Mouse (Mus musculus): Measurements from ENCODE around the gene Resf1.
"Not testable (repeated sequence)": the region's sequence is repeated elsewhere in the genome, so short reads cannot be mapped to it uniquely, and the experiment has no call there.

Gene Resf1

GRCm38 (mm10) chr6:149308956-149309932 lies at the start of gene Resf1:
Gene Resf1 (plus strand): TSS chr6:149309414.
- peak; percentile 72 to 75 for DNase-seq (ENCODE audit: low spot score in 2 of 2)

- DNase-seq (ENCODE audit: low spot score in 2 of 2): no peak
Measured at GRCm38 (mm10) chr6:149260801-149261239, 48.4 kb upstream of the Resf1 start.

- no peak for DNase-seq (ENCODE audit: low spot score in 2 of 2)
Measured at GRCm38 (mm10) chr6:149267951-149268350, 41.3 kb upstream of the Resf1 start.

- no peak for DNase-seq (ENCODE audit: low spot score in 2 of 2)
Measured at GRCm38 (mm10) chr6:149278248-149278731, 30.9 kb upstream of the Resf1 start.

GRCm38 (mm10) chr6:149278866-149279265 lies 30.3 kb upstream of the Resf1 start:
- no peak for DNase-seq (ENCODE audit: low spot score in 2 of 2)

GRCm38 (mm10) chr6:149280511-149280910 lies 28.7 kb upstream of the Resf1 start:
- DNase-seq (ENCODE audit: low spot score in 2 of 2): no peak

- not testable (repeated sequence) for DNase-seq (ENCODE audit: low spot score in 2 of 2)
Measured at GRCm38 (mm10) chr6:149288190-149288589, 21.0 kb upstream of the Resf1 start.

GRCm38 (mm10) chr6:149303231-149303630 lies 6.0 kb upstream of the Resf1 start:
- DNase-seq (ENCODE audit: low spot score in 2 of 2): not testable (repeated sequence)

GRCm38 (mm10) chr6:149307092-149307491 lies 2.1 kb upstream of the Resf1 start:
- no peak for DNase-seq (ENCODE audit: low spot score in 2 of 2)

GRCm38 (mm10) chr6:149307801-149308200 lies 1.4 kb upstream of the Resf1 start:
- DNase-seq (ENCODE audit: low spot score in 2 of 2): no peak

- no peak for DNase-seq (ENCODE audit: low spot score in 2 of 2)
Measured at GRCm38 (mm10) chr6:149310226-149310625, 1.0 kb downstream of the Resf1 start.

GRCm38 (mm10) chr6:149311044-149311443 lies 1.8 kb downstream of the Resf1 start:
- no peak for DNase-seq (ENCODE audit: low spot score in 2 of 2)

GRCm38 (mm10) chr6:149311778-149312177 lies 2.6 kb downstream of the Resf1 start:
- DNase-seq (ENCODE audit: low spot score in 2 of 2): no peak

GRCm38 (mm10) chr6:149312221-149312620 lies 3.0 kb downstream of the Resf1 start:
- DNase-seq (ENCODE audit: low spot score in 2 of 2): no peak

- DNase-seq (ENCODE audit: low spot score in 2 of 2): no peak
Measured at GRCm38 (mm10) chr6:149314918-149315317, 5.7 kb downstream of the Resf1 start.

GRCm38 (mm10) chr6:149323523-149324241 lies 14.5 kb downstream of the Resf1 start:
- DNase-seq (ENCODE audit: low spot score in 2 of 2): no peak

- DNase-seq (ENCODE audit: low spot score in 2 of 2): no peak
Measured at GRCm38 (mm10) chr6:149324242-149324633, 15.0 kb downstream of the Resf1 start.

GRCm38 (mm10) chr6:149329071-149329470 lies 19.9 kb downstream of the Resf1 start:
- no peak for DNase-seq (ENCODE audit: low spot score in 2 of 2)

GRCm38 (mm10) chr6:149330332-149330731 lies 21.1 kb downstream of the Resf1 start:
- no peak for DNase-seq (ENCODE audit: low spot score in 2 of 2)

- DNase-seq (ENCODE audit: low spot score in 2 of 2): no peak
Measured at GRCm38 (mm10) chr6:149333036-149333435, 23.8 kb downstream of the Resf1 start.

- no peak for DNase-seq (ENCODE audit: low spot score in 2 of 2)
Measured at GRCm38 (mm10) chr6:149337990-149338389, 28.8 kb downstream of the Resf1 start.

GRCm38 (mm10) chr6:149338622-149339021 lies 29.4 kb downstream of the Resf1 start:
- no peak for DNase-seq (ENCODE audit: low spot score in 2 of 2)
